Mouse (Mus musculus) thymus, adult 2 months (tissue): Measurements from ENCODE around the gene Prkca.

Source experiments
- CTCF ChIP-seq: fragments of 200-500 bp; IDR thresholded peaks from 2 replicates; pipeline ENCODE4 v1.5.1; 2012; ENCODE audit warnings: mild to moderate bottlenecking, control low read depth, low read length, moderate library complexity, borderline replicate concordance; ENCODE audit not compliant: control insufficient read depth, poor library complexity, insufficient read depth; ENCODE audit errors: extremely low read depth
- POLR2A ChIP-seq: fragments of 200-500 bp; IDR thresholded peaks from 2 replicates; pipeline ENCODE4 v1.6.1; 2012; ENCODE audit warnings: mild to moderate bottlenecking, low read length, control low read depth, moderate library complexity; ENCODE audit not compliant: control insufficient read depth, poor library complexity, insufficient read depth; ENCODE audit errors: extremely low read depth

GRCm38 (mm10) chr11:108010465-108010864 lies 333.3 kb downstream of the Prkca start:
- TF ChIP-seq POLR2A = no peak
- TF ChIP-seq CTCF = no peak
